Mouse (Mus musculus) ES-E14 (cell line): ENCODE measurements around the gene Lipa. TPM values are rescaled to one million over a fixed set of nuclear protein-coding genes. Genes with fewer than 3 reads are reported as not detected.
A peak's percentile ranks its signal among the peaks of the same experiment; 100 is the strongest.

Experiments
- DNase-seq: peaks from one replicate; pipeline ENCODE4 v3.0.0-alpha.2; 2013; ENCODE audit warnings: low read depth, low spot score
- H3K27ac ChIP-seq: 2 replicates; pipeline ENCODE4 v1.5.1; 2012; ENCODE audit warnings: low read depth, mild to moderate bottlenecking, low read length, moderate library complexity, mixed read lengths; ENCODE audit not compliant: poor library complexity, insufficient read depth, severe bottlenecking
- H3K36me3 ChIP-seq: 2 replicates; pipeline ENCODE4 v1.6.1; 2012; ENCODE audit warnings: mild to moderate bottlenecking, low read length, moderate library complexity, mixed read lengths; ENCODE audit not compliant: control insufficient read depth, poor library complexity, insufficient read depth, severe bottlenecking
- H3K4me1 ChIP-seq, 2 experiments: fragments of 150-350 bp in 1 of 2; sonication (generic) in 1 of 2; 2 replicates each; pipeline ENCODE4 v1.6.1; 2012; ENCODE audit warnings: low read length in 2 of 2, mild to moderate bottlenecking in 1 of 2, mixed read lengths in 1 of 2; ENCODE audit not compliant: control insufficient read depth in 2 of 2, insufficient read depth in 2 of 2, poor library complexity in 1 of 2
- H3K4me3 ChIP-seq, 2 experiments: fragments of 150-350 bp in 1 of 2; sonication (generic) in 1 of 2; 2 replicates each; pipeline ENCODE4 v1.5.1; 2012; ENCODE audit warnings: low read length in 2 of 2, low read depth in 1 of 2, mild to moderate bottlenecking in 1 of 2, mixed read lengths in 1 of 2; ENCODE audit not compliant: insufficient read depth in 1 of 2, poor library complexity in 1 of 2, severe bottlenecking in 1 of 2
- H3K9ac ChIP-seq: 2 replicates; pipeline ENCODE4 v1.6.1; 2012; ENCODE audit warnings: low read depth, mild to moderate bottlenecking, low read length, mixed read lengths; ENCODE audit not compliant: poor library complexity, insufficient read depth, severe bottlenecking
- H3K9me3 ChIP-seq: fragments of 150-350 bp; sonication (generic); 2 replicates; pipeline ENCODE4 v1.6.1; 2012; ENCODE audit warnings: low read depth, mild to moderate bottlenecking, low read length; ENCODE audit not compliant: control insufficient read depth, insufficient read depth
- CHD2 ChIP-seq: IDR thresholded peaks from 2 replicates; pipeline ENCODE4 v1.6.1; 2014; ENCODE audit warnings: mild to moderate bottlenecking, low read depth, low read length, inconsistent platforms
- HCFC1 ChIP-seq: IDR thresholded peaks from 2 replicates; pipeline ENCODE4 v1.6.1; 2012; ENCODE audit warnings: low read length, inconsistent platforms, borderline replicate concordance; ENCODE audit not compliant: insufficient read depth
- MAFK ChIP-seq: IDR thresholded peaks from 2 replicates; pipeline ENCODE4 v1.6.1; 2014; ENCODE audit warnings: mild to moderate bottlenecking, low read depth, low read length, inconsistent platforms; ENCODE audit not compliant: insufficient read depth
- ZC3H11A ChIP-seq: IDR thresholded peaks from 2 replicates; pipeline ENCODE4 v1.6.1; 2012; ENCODE audit warnings: low read depth, mild to moderate bottlenecking, inconsistent platforms, low read length, borderline replicate concordance
- ZNF384 ChIP-seq: IDR thresholded peaks from 2 replicates; pipeline ENCODE4 v1.6.1; 2012; ENCODE audit warnings: low read depth, low read length, inconsistent platforms
- in situ Hi-C, 2 experiments: fragments of 600-800 bp; cut with MboI; formaldehyde crosslinking; loops; one replicate each; pipeline ENCODE4 v1.15.1; 2025; ENCODE audit warnings: low sequenced_read_pairs in 2 of 2, inconsistent platforms in 1 of 2; ENCODE audit not compliant: unreplicated experiment in 2 of 2
- total RNA-seq: library from RNA; depleted of rRNA; stranded (reverse); fragments of 300-350 nt; gene quantifications from 2 replicates; pipeline ENCODE4 v1.2.3, GENCODE M21; 2012

The Lipa gene
- total RNA-seq, 1 experiment: 10.7 TPM

DNA sequence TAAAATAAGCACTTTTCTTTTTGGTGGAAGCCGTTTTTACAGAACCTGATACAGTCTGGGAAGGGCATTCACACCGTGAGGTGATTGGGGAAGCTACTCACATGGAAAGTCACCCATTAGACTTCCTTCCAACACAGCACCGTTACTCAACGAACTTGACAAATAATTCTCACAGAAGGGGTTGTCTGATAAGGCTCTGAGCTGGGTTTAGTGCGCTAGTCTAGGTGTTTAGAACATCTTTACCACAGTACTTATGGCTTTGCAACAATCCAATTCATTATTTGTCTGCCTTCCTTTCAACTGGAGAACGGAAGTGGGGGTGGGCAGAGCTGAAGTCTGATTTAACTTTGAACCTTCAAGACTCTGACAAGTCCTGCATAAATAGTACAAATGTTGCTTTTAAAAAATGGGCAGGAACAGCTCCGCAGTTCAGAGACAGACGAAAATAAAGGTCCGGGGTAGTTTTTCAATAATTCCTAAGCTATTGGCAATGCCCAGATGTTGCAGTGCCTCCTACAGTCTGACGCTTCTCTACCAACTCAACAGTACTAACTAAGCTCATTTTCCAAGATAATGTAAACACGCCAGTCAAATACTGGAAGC is 852 bp downstream of the Lipa start:
- no peaks in the 10 kb centered on the region for H3K36me3 ChIP-seq
- H3K9ac ChIP-seq: 0 out of 2 replicates have a peak overlapping the region, but pooled peaks have one; percentile 16
- H3K9me3 ChIP-seq: no peaks in the 10 kb centered on the region
- peak overlapping the region; percentile 58 to 84 for H3K4me3 ChIP-seq
- peaks cover 0 to 3% of the 10 kb centered on the region in 2 experiments; a peak in 2 of 4 replicates for H3K4me1 ChIP-seq
- no peak overlapping the region for H3K27ac ChIP-seq
- no peak for TF ChIP-seq ZC3H11A
- no peak for TF ChIP-seq CHD2
- no peak for TF ChIP-seq MAFK
- in situ Hi-C loops: no loop called here
- DNase-seq: no peak

GRCm38 (mm10) chr19:34524646-34525045 is 2.6 kb downstream of the Lipa start:
- no peak for DNase-seq
- Histone ChIP-seq H3K4me1 (peaks cover 0 to 3% of the 10 kb centered on the region in 2 experiments; a peak in 2 of 4 replicates), H3K9ac (no peak overlapping the region), H3K4me3 (no peak overlapping the region), H3K9me3 (no peaks in the 10 kb centered on the region), H3K27ac (no peak overlapping the region), H3K36me3 (no peaks in the 10 kb centered on the region)
- in situ Hi-C loops: no loop called here
- no peak for TF ChIP-seq MAFK
- TF ChIP-seq ZC3H11A: no peak
- TF ChIP-seq ZNF384: no peak
- TF ChIP-seq HCFC1: no peak
- TF ChIP-seq CHD2: no peak

DNA sequence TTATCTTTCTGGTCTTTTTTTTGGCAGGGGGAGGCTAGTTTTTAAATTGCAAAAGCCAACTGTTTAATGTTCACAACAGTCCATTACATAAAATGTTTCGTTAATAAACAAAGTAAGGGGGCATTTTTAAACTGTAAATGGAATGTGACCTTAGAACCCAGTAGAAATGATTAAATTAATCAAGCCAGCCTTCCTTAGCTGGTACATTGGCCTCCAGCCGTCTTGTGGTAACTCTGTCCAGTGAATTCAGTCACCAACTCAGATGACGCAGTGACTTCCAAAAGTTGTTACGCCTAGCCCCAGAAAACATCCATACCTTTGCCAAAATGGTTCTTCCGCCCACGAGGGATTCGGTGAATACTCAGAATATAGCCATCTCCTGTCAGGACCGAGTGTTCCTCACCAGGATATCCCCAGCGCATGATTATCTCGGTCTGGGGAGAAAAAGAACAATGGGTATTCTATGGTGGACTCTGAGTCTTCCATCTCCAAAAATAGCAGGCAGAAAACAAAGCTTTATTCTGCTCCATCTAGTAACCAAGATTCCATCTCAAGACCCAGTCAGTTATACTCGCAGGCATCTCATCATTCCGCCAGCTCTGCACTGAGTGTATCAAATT is 4.1 kb downstream of the Lipa start:
- no peak for DNase-seq

DNA sequence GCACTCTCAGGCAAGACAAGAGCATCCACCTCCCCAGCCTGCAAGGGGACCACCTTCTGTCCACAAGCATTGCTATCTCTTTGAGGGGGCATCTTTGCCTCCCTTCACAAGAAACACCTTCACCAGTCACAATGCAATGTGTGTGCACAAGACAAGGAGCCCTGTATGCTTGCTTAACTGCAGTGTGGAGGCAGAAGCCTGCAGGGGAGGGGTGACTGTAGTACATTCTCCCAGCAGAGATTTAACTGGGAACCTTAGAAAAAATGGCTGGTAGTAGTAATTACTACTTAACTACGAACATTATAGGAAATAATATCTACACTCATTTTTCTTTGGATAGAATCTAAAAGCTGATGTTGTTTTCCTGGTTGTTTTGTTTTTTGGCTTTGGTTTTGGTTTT is 5.3 kb downstream of the Lipa start:
- DNase-seq: no peak
- TF ChIP-seq ZNF384 (no peak), CHD2 (no peak), HCFC1 (no peak), MAFK (no peak), ZC3H11A (no peak)
- Histone ChIP-seq H3K4me1 (peaks cover 0 to 3% of the 10 kb centered on the region in 2 experiments; a peak in 2 of 4 replicates), H3K9ac (no peak overlapping the region), H3K9me3 (no peaks in the 10 kb centered on the region), H3K36me3 (no peaks in the 10 kb centered on the region), H3K4me3 (no peak overlapping the region), H3K27ac (no peak overlapping the region)
- in situ Hi-C loops: no loop called here

More for the DNA sequence above, 4.1 kb downstream of the Lipa start:
- in situ Hi-C loops: no loop called here
- H3K36me3 ChIP-seq: no peaks in the 10 kb centered on the region
- H3K4me3 ChIP-seq: no peak overlapping the region
- H3K9me3 ChIP-seq: no peaks in the 10 kb centered on the region
- TF ChIP-seq HCFC1: no peak
- TF ChIP-seq CHD2: no peak
- TF ChIP-seq ZC3H11A: no peak
- no peak for TF ChIP-seq MAFK
- TF ChIP-seq ZNF384: no peak
- no peak overlapping the region for H3K9ac ChIP-seq
- no peak overlapping the region for H3K27ac ChIP-seq
- H3K4me1 ChIP-seq: peaks cover 0 to 3% of the 10 kb centered on the region in 2 experiments; a peak in 2 of 4 replicates

GRCm38 (mm10) chr19:34521361-34521760 is 5.9 kb downstream of the Lipa start:
- in situ Hi-C loops: no loop called here
- TF ChIP-seq CHD2: no peak
- no peak for TF ChIP-seq ZC3H11A
- no peak for TF ChIP-seq ZNF384
- no peak for TF ChIP-seq HCFC1
- no peak for TF ChIP-seq MAFK

More at GRCm38 (mm10) chr19:34521361-34521760, 5.9 kb downstream of the Lipa start:
- Histone ChIP-seq H3K4me1 (peaks cover 0 to 3% of the 10 kb centered on the region in 2 experiments; a peak in 2 of 4 replicates), H3K36me3 (no peaks in the 10 kb centered on the region), H3K27ac (no peak overlapping the region), H3K9me3 (no peaks in the 10 kb centered on the region), H3K4me3 (no peak overlapping the region), H3K9ac (no peak overlapping the region)
- no peak for DNase-seq
